8 mouse cellular contexts compared by ENCODE assay signal in genomic region chr5:147860076-147860448, GRCm38 (mm10). TPM values are rescaled to one million over a fixed set of nuclear protein-coding genes. Genes with fewer than 3 reads are reported as not detected.
DNase-seq lines count a peak whose midpoint lies in the region; ATAC-seq and TF ChIP-seq lines count a peak whose summit lies in the region.

No protein-coding gene starts in this region.

- H3K9me3 ChIP-seq in lung, embryonic 14.5 days (ENCODE audit: low read depth, low read length): no peaks in the 10 kb centered on the region
- H3K9me3 ChIP-seq in embryonic facial prominence, embryonic 14.5 days (ENCODE audit: control insufficient read depth, low read length): no peaks in the 10 kb centered on the region
- no peaks in the 10 kb centered on the region for H3K9me3 ChIP-seq in limb, embryonic 10.5 days (replicated peaks)
- no peaks in the 10 kb centered on the region for H3K9me3 ChIP-seq in neural tube, embryonic 15.5 days (replicated peaks)

- peak overlapping the region; percentile 84 for H3K9ac ChIP-seq in lung, embryonic 14.5 days
- H3K9ac ChIP-seq in embryonic facial prominence, embryonic 14.5 days (ENCODE audit: low read depth, low read length): peak overlapping the region; percentile 83
- peak overlapping the region; percentile 90 for H3K9ac ChIP-seq in neural tube, embryonic 15.5 days (replicated peaks)

- no peak for ATAC-seq in lung, embryonic 14.5 days (ENCODE audit: insufficient read depth)
- no peak for ATAC-seq in embryonic facial prominence, embryonic 14.5 days (ENCODE audit: low read depth)
- ATAC-seq in neural tube, embryonic 15.5 days (ENCODE audit: low FRiP score): no peak; the same call in 1 of the 2 replicates

- 1% methylated on average over 18 of the region's 18 CpGs for WGBS in lung, embryonic 14.5 days
- 2% methylated on average over 18 of the region's 18 CpGs for WGBS in embryonic facial prominence, embryonic 14.5 days
- 1% methylated on average over 18 of the region's 18 CpGs for WGBS in limb, embryonic 10.5 days
- 1% methylated on average over 18 of the region's 18 CpGs for WGBS in neural tube, embryonic 15.5 days

- no peak for DNase-seq in lung, embryonic 14.5 days
- no peak for DNase-seq in lung, postnatal 25 days (ENCODE audit: low spot score)
- DNase-seq in embryonic facial prominence, embryonic 14.5 days (ENCODE audit: low spot score): no peak
- DNase-seq in limb, embryonic 10.5 days (ENCODE audit: low spot score): no peak
- no peak for DNase-seq in B cell, adult 2 months
- DNase-seq in left cerebral cortex, adult 18-20 months (ENCODE audit: low spot score in 2 of 2): no peak
- DNase-seq in yolk sac, embryonic 10.5 days (ENCODE audit: low spot score): no peak

- TF ChIP-seq CTCF in lung, embryonic 14.5 days (IDR thresholded peaks at IDR 0.05; ENCODE audit: low read depth): no peak

- peaks cover 24% of the 10 kb centered on the region for H3K36me3 ChIP-seq in lung, embryonic 14.5 days (ENCODE audit: insufficient read depth)
- peaks cover 25% of the 10 kb centered on the region for H3K36me3 ChIP-seq in embryonic facial prominence, embryonic 14.5 days (ENCODE audit: control insufficient read depth, insufficient read depth, low read length)
- peaks cover 29% of the 10 kb centered on the region for H3K36me3 ChIP-seq in limb, embryonic 10.5 days
- H3K36me3 ChIP-seq in neural tube, embryonic 15.5 days: peaks cover 25% of the 10 kb centered on the region

- peak overlapping the region; percentile 76 for H3K27ac ChIP-seq in lung, embryonic 14.5 days (ENCODE audit: low read depth)
- peak overlapping the region; percentile 74 for H3K27ac ChIP-seq in embryonic facial prominence, embryonic 14.5 days (replicated peaks; ENCODE audit: low read depth, low read length)
- H3K27ac ChIP-seq in limb, embryonic 10.5 days: peak overlapping the region; percentile 90
- H3K27ac ChIP-seq in neural tube, embryonic 15.5 days (replicated peaks): peak overlapping the region; percentile 87

- H3K4me3 ChIP-seq in lung, embryonic 14.5 days (ENCODE audit: low read depth, low read length): peak overlapping the region; percentile 96
- H3K4me3 ChIP-seq in embryonic facial prominence, embryonic 14.5 days (ENCODE audit: low read depth, low read length): peak overlapping the region; percentile 94
- H3K4me3 ChIP-seq in limb, embryonic 10.5 days: peak overlapping the region; percentile 90
- H3K4me3 ChIP-seq in neural tube, embryonic 15.5 days (replicated peaks): peak overlapping the region; percentile 98

- no peaks in the 10 kb centered on the region for H3K27me3 ChIP-seq in lung, embryonic 14.5 days (ENCODE audit: insufficient read depth, low read length)
- H3K27me3 ChIP-seq in embryonic facial prominence, embryonic 14.5 days (replicated peaks; ENCODE audit: control insufficient read depth, insufficient read depth, low read length): no peaks in the 10 kb centered on the region
- H3K27me3 ChIP-seq in limb, embryonic 10.5 days (ENCODE audit: low read depth, poor library complexity, severe bottlenecking): no peaks in the 10 kb centered on the region
- H3K27me3 ChIP-seq in neural tube, embryonic 15.5 days (replicated peaks): no peaks in the 10 kb centered on the region

- peak overlapping the region; percentile 94 for H3K4me2 ChIP-seq in lung, embryonic 14.5 days
- H3K4me2 ChIP-seq in embryonic facial prominence, embryonic 14.5 days (ENCODE audit: low read depth, low read length): peak overlapping the region; percentile 90
- peak overlapping the region; percentile 92 for H3K4me2 ChIP-seq in neural tube, embryonic 15.5 days

- H3K4me1 ChIP-seq in lung, embryonic 14.5 days (ENCODE audit: insufficient read depth): peaks cover 5% of the 10 kb centered on the region
- H3K4me1 ChIP-seq in embryonic facial prominence, embryonic 14.5 days (ENCODE audit: control insufficient read depth, insufficient read depth, low read length): peaks cover 8% of the 10 kb centered on the region; the same call in 1 of the 2 replicates
- H3K4me1 ChIP-seq in limb, embryonic 10.5 days: peaks cover 17% of the 10 kb centered on the region
- peaks cover 29% of the 10 kb centered on the region for H3K4me1 ChIP-seq in neural tube, embryonic 15.5 days

RNA-seq across cellular contexts. Expression of gene Pomp, which starts 0.2 kb away (rescaled TPM):
- 506 and 511 TPM in 2 replicates for polyA plus RNA-seq in lung, embryonic 14.5 days (2014; fragmentation: Nextera tagmentation; extraction: Ambion mirVana)
- polyA plus RNA-seq in embryonic facial prominence, embryonic 14.5 days (2014; fragmentation: Nextera tagmentation; extraction: Ambion mirVana): 459 and 481 TPM in 2 replicates
- 467 and 519 TPM in 2 replicates for polyA plus RNA-seq in limb, embryonic 10.5 days (2016; fragmentation: Nextera tagmentation; extraction: Ambion mirVana)
- 497 and 516 TPM in 2 replicates for polyA plus RNA-seq in neural tube, embryonic 15.5 days (2015; fragmentation: Nextera tagmentation; extraction: Ambion mirVana)
- total RNA-seq in left cerebral cortex, adult 18-20 months (2021): 100 to 1,000 TPM; 190 to 199 TPM

RNA-seq across cellular contexts. Expression of gene Slc46a3, which starts 34.6 kb away (rescaled TPM):
- polyA plus RNA-seq in lung, embryonic 14.5 days (2014; fragmentation: Nextera tagmentation; extraction: Ambion mirVana): 3.3 and 4.3 TPM in 2 replicates
- 3.9 and 4.5 TPM in 2 replicates for polyA plus RNA-seq in embryonic facial prominence, embryonic 14.5 days (2014; fragmentation: Nextera tagmentation; extraction: Ambion mirVana)
- polyA plus RNA-seq in limb, embryonic 10.5 days (2016; fragmentation: Nextera tagmentation; extraction: Ambion mirVana): 1.3 and 2.4 TPM in 2 replicates
- 5.1 and 5.5 TPM in 2 replicates for polyA plus RNA-seq in neural tube, embryonic 15.5 days (2015; fragmentation: Nextera tagmentation; extraction: Ambion mirVana)
- 1 to 10 TPM; 6.9 to 7.1 TPM for total RNA-seq in left cerebral cortex, adult 18-20 months (2021)
